Mouse (Mus musculus): ENCODE data around the gene Cct8. TPM values are rescaled to one million over a fixed set of nuclear protein-coding genes. Genes with fewer than 3 reads are reported as not detected.

The Cct8 gene
- polyA plus RNA-seq, 1 experiment from 2014 or later, result 664 TPM

DNA sequence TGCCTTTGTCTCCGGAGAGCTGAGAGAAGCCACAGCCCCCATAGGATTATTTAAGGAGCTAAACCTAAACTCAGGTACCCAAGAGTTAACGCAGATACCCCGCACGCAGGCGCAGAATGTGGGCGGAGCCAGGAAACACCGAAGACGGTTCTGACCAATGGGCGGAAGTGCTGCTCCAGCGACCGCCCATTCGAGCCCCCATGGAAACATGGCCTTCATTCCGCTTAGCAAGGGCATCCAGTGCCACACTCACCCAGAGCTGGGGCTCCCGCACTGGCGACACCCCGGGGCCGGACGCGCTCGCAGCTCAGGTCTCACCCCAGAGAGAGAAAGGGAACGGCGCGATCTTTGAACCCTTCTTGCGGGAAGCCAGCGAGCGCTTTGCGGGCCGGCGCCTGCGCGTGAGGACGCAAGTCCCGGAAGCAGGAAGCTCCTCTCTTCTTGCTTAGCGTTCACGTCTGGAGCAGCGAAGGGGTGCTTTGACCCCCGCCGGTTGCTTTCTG, 55.4 kb downstream of the Cct8 start, which contains the start of gene Rwdd2b:
Gene Rwdd2b (minus strand): TSS at position 390 of the 503 bp plus-strand sequence.
- Histone ChIP-seq H3K27ac (peak within 1 kb of the TSS; percentile 96), H3K4me3 (peak within 1 kb of the TSS; percentile 81), H3K4me1 (peaks cover 17% of the 10 kb centered on the region), H3K9me3 (replicated peaks) (no peaks in the 10 kb centered on the region), H3K27me3 (ENCODE audit: low read depth, poor library complexity, severe bottlenecking) (no peaks in the 10 kb centered on the region), H3K36me3 (no peaks in the 10 kb centered on the region)
- peak; percentile 91 for DNase-seq (ENCODE audit: low spot score)
- WGBS, result under 1% methylated on average over 38 of the region's 38 CpGs

GRCm38 (mm10) chr16:87438697-87439096, 57.0 kb downstream of the Cct8 start:
- no peaks in the 10 kb centered on the region for H3K36me3 ChIP-seq

DNA sequence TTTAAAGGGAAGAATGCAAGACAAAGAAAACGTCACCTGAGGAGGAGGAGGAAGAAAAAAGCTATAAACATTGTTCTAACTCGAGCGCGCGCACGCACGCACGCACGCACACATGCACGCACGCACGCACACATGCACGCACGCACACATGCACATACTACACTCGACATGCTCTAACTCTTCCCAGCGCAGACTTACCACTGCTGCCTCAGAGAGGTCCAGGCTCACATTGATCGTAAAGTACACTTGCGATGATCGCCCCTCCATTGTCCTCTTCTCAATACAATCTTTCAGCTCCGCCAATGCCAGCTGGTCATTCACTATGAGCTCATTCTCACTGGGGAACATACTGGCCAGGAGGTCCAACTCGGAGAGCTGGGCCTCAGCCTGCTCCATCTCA, 58.6 kb downstream of the Cct8 start:
- no peak overlapping the region for H3K27ac ChIP-seq
- no peak overlapping the region for H3K4me3 ChIP-seq
- H3K4me1 ChIP-seq, result peaks cover 17% of the 10 kb centered on the region
- no peaks in the 10 kb centered on the region for H3K9me3 ChIP-seq (replicated peaks)
- DNase-seq (ENCODE audit: low spot score), result no peak
- no peaks in the 10 kb centered on the region for H3K36me3 ChIP-seq
- no peaks in the 10 kb centered on the region for H3K27me3 ChIP-seq (ENCODE audit: low read depth, poor library complexity, severe bottlenecking)
- 95% methylated on average over 21 of the region's 21 CpGs for WGBS

More at GRCm38 (mm10) chr16:87438697-87439096, 57.0 kb downstream of the Cct8 start:
- Histone ChIP-seq H3K4me3 (no peak overlapping the region), H3K9me3 (replicated peaks) (no peaks in the 10 kb centered on the region), H3K27ac (no peak overlapping the region), H3K4me1 (peaks cover 17% of the 10 kb centered on the region), H3K27me3 (ENCODE audit: low read depth, poor library complexity, severe bottlenecking) (no peaks in the 10 kb centered on the region)
- 92% methylated on average over 8 of the region's 8 CpGs for WGBS
- DNase-seq (ENCODE audit: low spot score), result no peak

DNA sequence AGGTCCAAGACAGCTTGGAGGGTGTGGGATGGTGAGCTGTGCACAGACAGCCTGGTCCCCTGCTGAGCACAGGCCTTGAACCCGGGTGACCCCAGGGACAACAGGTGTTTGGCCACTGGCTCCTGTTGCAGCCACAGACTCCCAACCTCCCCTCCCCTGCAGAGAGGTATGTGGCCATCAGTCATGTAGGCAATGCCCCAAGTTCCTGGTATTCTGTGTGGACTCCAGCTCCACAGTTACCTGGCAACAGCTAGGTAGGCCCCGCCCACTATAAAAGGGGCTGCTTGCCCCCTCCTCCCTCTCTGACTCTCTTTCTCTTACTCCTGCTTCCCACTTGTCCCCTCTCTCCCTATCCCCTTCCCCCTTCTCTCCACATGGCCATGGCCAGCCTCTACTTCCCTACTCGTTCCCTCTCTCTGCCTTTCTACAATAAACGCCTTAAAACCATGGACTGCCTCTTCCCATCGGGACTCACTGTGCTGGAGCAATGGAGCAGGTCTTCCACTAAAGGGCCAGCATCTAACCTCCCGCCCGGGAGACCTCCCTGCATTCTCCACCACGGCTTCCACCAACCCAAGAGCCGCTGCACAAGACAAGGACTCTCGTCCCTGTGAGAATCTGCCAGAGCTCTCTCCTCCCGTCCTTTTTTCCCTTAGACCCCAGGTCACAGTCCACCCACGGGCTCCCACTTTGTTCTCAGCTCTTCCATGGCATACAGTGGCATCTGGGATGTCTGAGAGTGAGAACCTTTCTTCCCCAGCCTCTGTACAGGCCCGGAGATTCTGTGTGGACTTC, 60.1 kb downstream of the Cct8 start:
- peaks cover 14% of the 10 kb centered on the region for H3K4me1 ChIP-seq
- no peaks in the 10 kb centered on the region for H3K36me3 ChIP-seq
- no peak for DNase-seq (ENCODE audit: low spot score)
- H3K4me3 ChIP-seq, result no peak overlapping the region
- no peaks in the 10 kb centered on the region for H3K27me3 ChIP-seq (ENCODE audit: low read depth, poor library complexity, severe bottlenecking)
- WGBS, result 80% methylated on average over 13 of the region's 13 CpGs
- H3K9me3 ChIP-seq (replicated peaks), result no peaks in the 10 kb centered on the region
- no peak overlapping the region for H3K27ac ChIP-seq

DNA sequence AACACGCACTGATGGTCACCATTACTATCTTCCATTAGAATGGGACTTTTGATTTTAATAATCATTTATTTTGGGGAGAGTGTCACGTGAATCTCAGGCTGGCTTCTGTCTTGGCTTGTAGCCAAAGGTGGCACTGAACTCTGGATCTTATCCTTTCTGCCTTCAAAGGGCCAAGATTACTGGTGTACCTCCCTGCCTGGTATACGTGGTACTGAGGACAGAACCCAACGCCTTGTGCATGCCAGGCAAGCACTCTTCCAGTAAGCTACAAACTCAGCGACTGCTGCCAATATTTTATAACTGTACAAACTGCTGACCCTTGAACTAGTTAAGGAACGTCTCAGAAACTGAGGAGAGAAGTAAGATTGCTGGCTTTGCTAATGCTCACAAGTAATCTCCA, 60.7 kb downstream of the Cct8 start:
- Histone ChIP-seq H3K9me3 (replicated peaks) (no peaks in the 10 kb centered on the region), H3K4me1 (peaks cover 13% of the 10 kb centered on the region; the same call in 1 of the 2 replicates), H3K36me3 (no peaks in the 10 kb centered on the region), H3K27ac (no peak overlapping the region), H3K27me3 (ENCODE audit: low read depth, poor library complexity, severe bottlenecking) (no peaks in the 10 kb centered on the region), H3K4me3 (no peak overlapping the region)
- 89% methylated on average over 6 of the region's 6 CpGs for WGBS
- DNase-seq (ENCODE audit: low spot score), result no peak

DNA sequence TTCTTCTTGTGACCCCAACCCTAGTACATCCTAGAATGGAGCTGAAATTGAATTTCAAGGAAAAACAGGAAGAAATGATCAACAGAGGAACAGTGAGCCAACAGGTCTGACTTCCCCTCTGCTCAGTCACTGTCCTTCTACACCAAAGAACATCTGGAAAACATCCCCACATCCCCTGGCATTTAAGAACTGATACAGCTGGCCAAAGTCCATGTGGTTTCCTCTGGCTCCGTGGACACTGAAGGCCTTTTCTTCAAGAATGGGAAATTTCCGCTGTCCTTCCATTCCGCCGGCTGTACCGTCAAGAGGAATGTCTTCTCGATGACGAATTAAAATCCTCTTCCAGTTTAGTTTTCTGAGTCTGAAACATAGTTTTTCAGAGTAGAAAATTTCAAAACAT, 61.4 kb downstream of the Cct8 start:
- Histone ChIP-seq H3K27ac (no peak overlapping the region), H3K27me3 (ENCODE audit: low read depth, poor library complexity, severe bottlenecking) (no peaks in the 10 kb centered on the region), H3K36me3 (no peaks in the 10 kb centered on the region), H3K4me3 (no peak overlapping the region), H3K4me1 (peaks cover 9% of the 10 kb centered on the region; the same call in 1 of the 2 replicates), H3K9me3 (replicated peaks) (no peaks in the 10 kb centered on the region)
- no peak for DNase-seq (ENCODE audit: low spot score)
- WGBS, result 95% methylated on average over 7 of the region's 7 CpGs

Other genes with a start within 250 kb of the Cct8 start
- 19.4 and 22.9 TPM in 2 replicates for gene N6amt1, start 141.7 kb downstream of the Cct8 start, polyA plus RNA-seq (2016; fragmentation: Nextera tagmentation; extraction: Ambion mirVana)
- 29.3 and 34.8 TPM in 2 replicates for gene Ltn1, start 63.3 kb downstream of the Cct8 start, polyA plus RNA-seq (2016; fragmentation: Nextera tagmentation; extraction: Ambion mirVana)
- 10.0 and 12.0 TPM in 2 replicates for gene Rwdd2b, start 55.3 kb downstream of the Cct8 start, polyA plus RNA-seq (2016; fragmentation: Nextera tagmentation; extraction: Ambion mirVana)
- gene Usp16, start 41.2 kb downstream of the Cct8 start, polyA plus RNA-seq (2016; fragmentation: Nextera tagmentation; extraction: Ambion mirVana), result 38.7 and 42.4 TPM in 2 replicates
- not detected in 2 replicates for gene Map3k7cl, start 57.5 kb upstream of the Cct8 start, polyA plus RNA-seq (2016; fragmentation: Nextera tagmentation; extraction: Ambion mirVana)
- 12.5 and 15.4 TPM in 2 replicates for gene Bach1, start 203.1 kb upstream of the Cct8 start, polyA plus RNA-seq (2016; fragmentation: Nextera tagmentation; extraction: Ambion mirVana)